Mouse (Mus musculus): ENCODE data around the gene March6. TPM values are rescaled to one million over a fixed set of nuclear protein-coding genes. Genes with fewer than 3 reads are reported as not detected.

Gene March6
- total RNA-seq, 1 experiment = 67.6 TPM

GRCm38 (mm10) chr15:31533529-31533928 is 2.7 kb upstream of the March6 start:
- TF ChIP-seq MAFK (IDR thresholded peaks at IDR 0.05; ENCODE audit: insufficient read depth, low read depth, low read length) = no peak
- TF ChIP-seq HCFC1 (IDR thresholded peaks at IDR 0.05; ENCODE audit: borderline replicate concordance, insufficient read depth, low read length) = no peak
- no peak for TF ChIP-seq ZNF384 (IDR thresholded peaks at IDR 0.05; ENCODE audit: low read depth, low read length)
- TF ChIP-seq ZC3H11A (IDR thresholded peaks at IDR 0.05; ENCODE audit: borderline replicate concordance, low read depth, low read length) = no peak
- TF ChIP-seq CHD2 (IDR thresholded peaks at IDR 0.05; ENCODE audit: low read depth, low read length) = no peak
- Histone ChIP-seq H3K36me3 (ENCODE audit: control insufficient read depth, insufficient read depth, low read length, poor library complexity, severe bottlenecking) (peaks cover 1% of the 10 kb centered on the region; the same call in 1 of the 2 replicates), H3K9ac (ENCODE audit: insufficient read depth, low read depth, low read length, poor library complexity, severe bottlenecking) (no peak overlapping the region), H3K9me3 (ENCODE audit: control insufficient read depth, insufficient read depth, low read depth, low read length) (peaks cover 2% of the 10 kb centered on the region; the same call in 1 of the 2 replicates), H3K4me3 (ENCODE audit: insufficient read depth in 1 of 2, low read depth in 1 of 2, low read length in 2 of 2, poor library complexity in 1 of 2, severe bottlenecking in 1 of 2) (no peak overlapping the region), H3K4me1 (ENCODE audit: control insufficient read depth in 2 of 2, insufficient read depth in 2 of 2, low read length in 2 of 2, poor library complexity in 1 of 2) (peaks cover 0 to 6% of the 10 kb centered on the region in 2 experiments; a peak in 2 of 4 replicates), H3K27ac (ENCODE audit: insufficient read depth, low read depth, low read length, poor library complexity, severe bottlenecking) (no peak overlapping the region)
- in situ Hi-C loops (cut with MboI; ENCODE audit: low sequenced_read_pairs in 2 of 2, unreplicated experiment in 2 of 2) = no loop called here
- no peak for DNase-seq (ENCODE audit: low read depth, low spot score)

GRCm38 (mm10) chr15:31532331-31533021 is 1.6 kb upstream of the March6 start:
- DNase-seq (ENCODE audit: low read depth, low spot score) = no peak
- peaks cover 1% of the 10 kb centered on the region; the same call in 1 of the 2 replicates for H3K36me3 ChIP-seq (ENCODE audit: control insufficient read depth, insufficient read depth, low read length, poor library complexity, severe bottlenecking)
- no peak for TF ChIP-seq ZC3H11A (IDR thresholded peaks at IDR 0.05; ENCODE audit: borderline replicate concordance, low read depth, low read length)
- no peak for TF ChIP-seq MAFK (IDR thresholded peaks at IDR 0.05; ENCODE audit: insufficient read depth, low read depth, low read length)
- no peak for TF ChIP-seq ZNF384 (IDR thresholded peaks at IDR 0.05; ENCODE audit: low read depth, low read length)
- TF ChIP-seq HCFC1 (IDR thresholded peaks at IDR 0.05; ENCODE audit: borderline replicate concordance, insufficient read depth, low read length) = no peak
- TF ChIP-seq CHD2 (IDR thresholded peaks at IDR 0.05; ENCODE audit: low read depth, low read length) = no peak
- H3K4me1 ChIP-seq (ENCODE audit: control insufficient read depth in 2 of 2, insufficient read depth in 2 of 2, low read length in 2 of 2, poor library complexity in 1 of 2) = peaks cover 0 to 6% of the 10 kb centered on the region in 2 experiments; a peak in 2 of 4 replicates
- H3K9me3 ChIP-seq (ENCODE audit: control insufficient read depth, insufficient read depth, low read depth, low read length) = no peaks in the 10 kb centered on the region
- peak overlapping the region; percentile 95; the same call in 1 of the 2 replicates for H3K9ac ChIP-seq (ENCODE audit: insufficient read depth, low read depth, low read length, poor library complexity, severe bottlenecking)
- 0 out of 4 replicates have a peak overlapping the region, but pooled peaks of 1 of the 2 experiments have one; percentile 83 for H3K4me3 ChIP-seq (ENCODE audit: insufficient read depth in 1 of 2, low read depth in 1 of 2, low read length in 2 of 2, poor library complexity in 1 of 2, severe bottlenecking in 1 of 2)
- H3K27ac ChIP-seq (ENCODE audit: insufficient read depth, low read depth, low read length, poor library complexity, severe bottlenecking) = no peak overlapping the region
- in situ Hi-C loops (cut with MboI; ENCODE audit: low sequenced_read_pairs in 2 of 2, unreplicated experiment in 2 of 2) = no loop called here

GRCm38 (mm10) chr15:31531446-31532330 is 835 bp upstream of the March6 start:
- DNase-seq (ENCODE audit: low read depth, low spot score) = no peak
- no peaks in the 10 kb centered on the region for H3K9me3 ChIP-seq (ENCODE audit: control insufficient read depth, insufficient read depth, low read depth, low read length)
- in situ Hi-C loops (cut with MboI; ENCODE audit: low sequenced_read_pairs in 2 of 2, unreplicated experiment in 2 of 2) = no loop called here

More at GRCm38 (mm10) chr15:31531446-31532330, 835 bp upstream of the March6 start:
- TF ChIP-seq HCFC1 (IDR thresholded peaks at IDR 0.05; ENCODE audit: borderline replicate concordance, insufficient read depth, low read length) (no peak), ZNF384 (IDR thresholded peaks at IDR 0.05; ENCODE audit: low read depth, low read length) (no peak), ZC3H11A (IDR thresholded peaks at IDR 0.05; ENCODE audit: borderline replicate concordance, low read depth, low read length) (no peak), CHD2 (IDR thresholded peaks at IDR 0.05; ENCODE audit: low read depth, low read length) (no peak), MAFK (IDR thresholded peaks at IDR 0.05; ENCODE audit: insufficient read depth, low read depth, low read length) (no peak)
- Histone ChIP-seq H3K9ac (ENCODE audit: insufficient read depth, low read depth, low read length, poor library complexity, severe bottlenecking) (peak overlapping the region; percentile 95), H3K4me3 (ENCODE audit: insufficient read depth in 1 of 2, low read depth in 1 of 2, low read length in 2 of 2, poor library complexity in 1 of 2, severe bottlenecking in 1 of 2) (peak overlapping the region; percentile 83 to 86), H3K27ac (ENCODE audit: insufficient read depth, low read depth, low read length, poor library complexity, severe bottlenecking) (peak overlapping the region; percentile 97; the same call in 1 of the 2 replicates), H3K4me1 (ENCODE audit: control insufficient read depth in 2 of 2, insufficient read depth in 2 of 2, low read length in 2 of 2, poor library complexity in 1 of 2) (peaks cover 0 to 6% of the 10 kb centered on the region in 2 experiments; a peak in 2 of 4 replicates), H3K36me3 (ENCODE audit: control insufficient read depth, insufficient read depth, low read length, poor library complexity, severe bottlenecking) (peaks cover 1% of the 10 kb centered on the region; the same call in 1 of the 2 replicates)

All from ES-E14 (cell line).